Mouse (Mus musculus) E14TG2a.4 (cell line): Measurements from ENCODE around the gene Hoxa7.

Experiments
- CTCF ChIP-seq: conservative IDR thresholded peaks from 2 replicates; pipeline ENCODE4 v1.5.1; 2014; ENCODE audit warnings: low read length
- NANOG ChIP-seq: IDR thresholded peaks from 2 replicates; pipeline ENCODE4 v1.6.1; 2014; ENCODE audit warnings: borderline replicate concordance, low read length, mixed read lengths

GRCm38 (mm10) chr6:52175864-52176263 lies 45.8 kb downstream of the Hoxa7 start:
- TF ChIP-seq CTCF (no peak), NANOG (no peak)
